Mouse (Mus musculus): ENCODE results near the gene Lim2. TPM values are rescaled to one million over a fixed set of nuclear protein-coding genes. Genes with fewer than 3 reads are reported as not detected.

Gene Lim2
- polyA plus RNA-seq, 1 experiment from 2014 or later = not detected

DNA sequence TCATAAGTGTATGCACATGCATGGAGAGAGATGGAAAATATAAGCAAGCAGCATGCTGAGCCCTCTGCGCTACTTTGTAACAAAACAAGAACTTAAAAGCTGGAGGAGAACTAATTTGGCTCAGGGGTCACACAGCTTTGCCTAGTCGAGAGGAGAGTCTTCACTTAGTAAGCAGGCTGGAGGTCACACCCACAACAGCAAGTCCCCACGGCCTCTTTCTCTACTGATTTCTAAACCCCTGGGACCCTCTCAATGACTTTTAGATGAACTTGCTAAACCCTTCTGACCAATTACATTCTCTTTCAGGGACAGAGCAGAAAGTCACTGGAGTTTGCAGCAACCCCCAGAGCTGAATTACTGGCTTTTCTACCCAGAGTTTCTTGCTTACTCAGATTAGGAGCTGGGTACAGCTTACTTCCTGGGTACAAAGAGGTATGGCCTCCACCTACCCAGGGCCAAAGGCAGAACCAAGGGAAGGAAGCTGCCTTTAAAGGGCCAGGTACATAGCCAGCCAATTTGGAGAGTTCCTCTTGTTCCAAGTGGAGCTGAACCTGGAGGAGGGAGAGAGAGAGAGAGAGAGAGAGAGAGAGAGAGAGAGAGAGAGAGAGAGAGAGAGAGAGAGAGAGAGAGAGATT lies 3.4 kb upstream of the Lim2 start:
- no peaks in the 10 kb centered on the region for H3K36me3 ChIP-seq
- WGBS = 56% methylated on average over 3 of the region's 3 CpGs
- H3K27ac ChIP-seq (replicated peaks) = no peak overlapping the region
- H3K4me2 ChIP-seq = no peak overlapping the region
- H3K4me1 ChIP-seq = peaks cover 4% of the 10 kb centered on the region; the same call in 1 of the 2 replicates
- no peak overlapping the region for H3K9ac ChIP-seq
- no peaks in the 10 kb centered on the region for H3K27me3 ChIP-seq (replicated peaks)
- H3K9me3 ChIP-seq = no peaks in the 10 kb centered on the region
- no peak overlapping the region for H3K4me3 ChIP-seq
- no peak for ATAC-seq (ENCODE audit: extremely low read depth, insufficient number of reproducible peaks, low FRiP score, low TSS enrichment)

DNA sequence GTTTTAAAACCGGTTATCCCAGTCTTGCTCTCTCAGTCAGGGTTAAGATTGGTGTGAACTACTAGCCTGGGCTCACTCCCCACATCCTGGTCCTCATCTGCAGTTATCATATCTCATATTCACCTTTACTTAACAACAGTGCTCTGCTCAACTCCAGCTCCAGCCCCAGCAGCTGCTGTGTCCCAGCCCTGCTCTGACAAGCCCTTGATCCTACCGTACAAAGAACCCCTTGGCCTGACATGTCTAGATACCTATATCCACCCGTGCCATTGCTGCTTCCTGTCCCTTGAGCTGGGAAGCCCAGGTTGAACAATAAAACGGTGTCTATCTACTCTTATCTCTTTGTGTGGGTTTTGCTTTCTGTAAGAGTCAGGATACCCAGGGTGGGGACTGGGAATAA lies 2.0 kb downstream of the Lim2 start:
- Histone ChIP-seq H3K9ac (no peak overlapping the region), H3K9me3 (no peaks in the 10 kb centered on the region), H3K4me1 (no peaks in the 10 kb centered on the region), H3K4me2 (no peak overlapping the region), H3K27ac (replicated peaks) (no peak overlapping the region), H3K36me3 (no peaks in the 10 kb centered on the region), H3K4me3 (no peak overlapping the region), H3K27me3 (replicated peaks) (no peaks in the 10 kb centered on the region)
- no peak for ATAC-seq (ENCODE audit: extremely low read depth, insufficient number of reproducible peaks, low FRiP score, low TSS enrichment)
- WGBS = 32% methylated on average over 4 of the region's 4 CpGs

DNA sequence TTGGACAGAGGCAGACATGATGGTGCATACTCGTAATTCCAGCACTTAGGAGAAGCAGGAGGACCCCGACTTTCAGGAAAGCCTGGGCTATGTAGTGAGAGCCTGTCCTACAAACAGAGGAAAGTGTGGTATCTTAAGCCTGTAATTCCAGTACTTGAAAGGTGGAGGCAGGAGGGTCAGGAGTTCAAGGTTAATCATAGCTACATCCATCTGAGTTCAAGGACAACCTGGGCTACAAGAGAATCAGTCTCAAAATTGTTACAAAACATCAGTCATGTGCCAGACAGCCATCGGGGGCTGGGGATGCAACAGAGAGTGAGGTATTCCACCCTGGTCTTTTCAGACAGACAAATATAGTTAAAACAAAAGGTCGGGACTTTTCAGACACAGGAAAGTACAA lies 5.4 kb downstream of the Lim2 start:
- WGBS = 59% methylated on average over 4 of the region's 4 CpGs
- no peak overlapping the region for H3K4me3 ChIP-seq
- ATAC-seq (ENCODE audit: extremely low read depth, insufficient number of reproducible peaks, low FRiP score, low TSS enrichment) = no peak
- H3K4me2 ChIP-seq = no peak overlapping the region
- H3K9me3 ChIP-seq = no peaks in the 10 kb centered on the region
- no peaks in the 10 kb centered on the region for H3K4me1 ChIP-seq
- H3K9ac ChIP-seq = no peak overlapping the region
- no peaks in the 10 kb centered on the region for H3K27me3 ChIP-seq (replicated peaks)
- H3K27ac ChIP-seq (replicated peaks) = no peak overlapping the region
- no peaks in the 10 kb centered on the region for H3K36me3 ChIP-seq

DNA sequence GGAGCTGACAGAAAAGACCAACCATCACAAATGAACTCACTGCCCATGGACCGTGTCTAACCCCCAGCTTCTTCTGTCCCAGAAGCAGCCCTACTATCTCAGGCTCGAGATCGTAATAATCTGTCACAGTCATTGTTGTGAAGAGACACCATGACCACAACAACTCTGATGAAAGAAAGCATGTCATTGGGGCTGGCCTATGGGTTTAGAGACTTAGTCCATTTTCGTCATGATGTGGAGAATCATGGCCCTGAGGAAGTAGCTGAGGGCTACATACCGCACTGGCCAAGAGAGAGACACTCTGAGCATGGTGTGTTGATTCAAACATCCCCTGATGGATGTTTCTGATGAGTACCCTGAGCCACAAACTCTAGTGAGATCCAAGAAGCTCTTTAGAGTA lies 7.2 kb downstream of the Lim2 start:
- Histone ChIP-seq H3K27ac (replicated peaks) (no peak overlapping the region), H3K4me1 (no peaks in the 10 kb centered on the region), H3K4me3 (no peak overlapping the region), H3K9me3 (no peaks in the 10 kb centered on the region), H3K36me3 (no peaks in the 10 kb centered on the region), H3K27me3 (replicated peaks) (peaks cover 4% of the 10 kb centered on the region; the same call in 1 of the 2 replicates), H3K4me2 (no peak overlapping the region), H3K9ac (no peak overlapping the region)
- ATAC-seq (ENCODE audit: extremely low read depth, insufficient number of reproducible peaks, low FRiP score, low TSS enrichment) = no peak
- 85% methylated on average over 5 of the region's 5 CpGs for WGBS

DNA sequence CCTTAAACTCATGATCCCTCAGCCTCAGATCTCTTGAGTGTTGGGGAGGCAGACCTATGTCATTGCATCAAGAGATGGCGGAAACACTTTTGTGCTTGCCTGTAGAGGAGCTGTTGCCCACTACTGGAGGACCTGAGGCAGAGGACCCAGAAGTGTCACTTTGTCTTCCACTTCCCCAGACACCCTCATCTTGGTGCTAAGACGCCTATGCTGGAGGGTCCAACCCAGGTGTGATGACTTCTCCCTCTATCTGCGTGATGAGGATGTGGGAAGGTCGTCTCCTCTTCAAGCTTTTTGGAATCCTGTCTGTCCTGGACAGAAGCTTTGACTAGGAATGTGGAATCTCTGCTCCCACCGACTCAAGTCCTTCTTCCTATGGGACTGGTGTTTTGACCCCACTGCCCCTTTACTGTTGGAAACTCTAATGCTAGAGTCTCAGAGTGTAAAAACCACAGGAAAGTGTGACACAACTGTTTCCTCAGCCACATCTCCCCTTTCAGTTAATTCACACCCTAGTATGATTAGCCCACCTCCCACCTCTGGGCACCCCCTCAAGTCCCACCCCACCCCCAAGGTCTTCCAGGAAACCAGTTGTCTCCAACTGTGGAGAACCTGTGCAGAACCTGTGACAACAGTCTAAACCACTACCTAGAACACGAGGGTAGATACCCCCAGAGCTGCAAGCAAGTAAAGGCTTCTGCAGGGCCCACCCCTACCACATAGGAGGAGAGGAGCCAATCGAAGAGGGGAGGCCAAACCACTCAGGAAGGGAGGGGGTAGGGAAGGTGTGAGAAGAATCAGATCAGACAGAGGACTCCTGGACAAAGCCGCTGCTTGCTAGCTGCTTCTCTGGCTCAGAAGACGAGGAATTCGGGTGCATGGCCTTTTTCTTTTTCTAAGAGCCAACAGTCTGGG lies 9.1 kb downstream of the Lim2 start, which contains the start of gene Nkg7:
Gene Nkg7 (plus strand): TSS at position 733 of the 915 bp plus-strand sequence.
- Histone ChIP-seq H3K4me3 (no peak within 1 kb of the TSS), H3K27ac (replicated peaks) (no peak within 1 kb of the TSS), H3K9me3 (no peaks in the 10 kb centered on the region), H3K4me1 (no peaks in the 10 kb centered on the region), H3K4me2 (no peak within 1 kb of the TSS), H3K36me3 (no peaks in the 10 kb centered on the region), H3K27me3 (replicated peaks) (peaks cover 4% of the 10 kb centered on the region; the same call in 1 of the 2 replicates), H3K9ac (no peak within 1 kb of the TSS)
- 62% methylated on average over 10 of the region's 10 CpGs for WGBS
- ATAC-seq (ENCODE audit: extremely low read depth, insufficient number of reproducible peaks, low FRiP score, low TSS enrichment) = no peak

DNA sequence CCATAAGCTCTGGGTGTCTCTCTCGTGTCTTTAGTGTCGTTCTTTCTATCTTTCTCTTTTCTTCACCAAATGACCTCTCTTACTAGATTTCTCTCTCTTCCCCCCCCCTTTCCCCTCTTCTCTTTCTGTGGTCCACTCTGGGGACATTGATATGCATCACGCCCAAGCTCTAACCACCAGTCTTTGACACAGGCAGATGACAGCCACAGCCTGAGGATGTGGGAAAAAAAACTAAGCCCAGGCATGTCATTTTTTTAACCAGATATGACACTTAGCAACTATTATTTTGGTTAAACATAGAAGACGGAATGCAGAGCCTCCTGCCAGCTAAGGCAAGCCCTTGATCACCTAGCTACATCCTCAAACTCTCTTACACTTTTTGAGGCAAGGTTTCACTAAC lies 11.1 kb downstream of the Lim2 start:
- H3K4me2 ChIP-seq = no peak overlapping the region
- no peak for ATAC-seq (ENCODE audit: extremely low read depth, insufficient number of reproducible peaks, low FRiP score, low TSS enrichment)
- H3K9me3 ChIP-seq = no peaks in the 10 kb centered on the region
- H3K27me3 ChIP-seq (replicated peaks) = peaks cover 4% of the 10 kb centered on the region; the same call in 1 of the 2 replicates
- H3K27ac ChIP-seq (replicated peaks) = no peak overlapping the region
- peaks cover 9% of the 10 kb centered on the region for H3K4me1 ChIP-seq
- no peak overlapping the region for H3K4me3 ChIP-seq
- 77% methylated on average over 4 of the region's 4 CpGs for WGBS
- H3K36me3 ChIP-seq = no peaks in the 10 kb centered on the region
- H3K9ac ChIP-seq = no peak overlapping the region

DNA sequence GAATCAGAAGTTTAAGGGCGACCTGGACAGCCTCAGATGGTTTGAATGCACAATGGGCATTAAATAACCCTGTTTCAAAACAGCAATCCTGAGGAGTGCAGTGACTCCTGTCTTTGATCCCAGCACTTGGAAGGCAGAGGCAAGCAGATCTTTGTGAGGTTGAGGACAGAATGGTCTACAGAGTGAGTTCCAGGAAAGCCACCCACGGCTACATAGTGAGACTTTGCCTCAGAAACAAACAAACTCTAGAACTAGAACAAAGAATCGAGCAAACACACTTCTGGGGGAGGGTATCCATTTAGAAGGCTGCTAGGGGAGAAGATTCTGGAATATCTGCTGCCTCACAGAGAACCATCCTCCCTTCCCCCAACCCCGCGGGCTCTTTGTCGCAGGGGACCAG lies 13.0 kb downstream of the Lim2 start, which contains the start of gene Cldnd2:
Gene Cldnd2 (plus strand): TSS at position 301 of the 400 bp plus-strand sequence.
- Histone ChIP-seq H3K27ac (replicated peaks) (no peak within 1 kb of the TSS), H3K9me3 (no peaks in the 10 kb centered on the region), H3K4me3 (no peak within 1 kb of the TSS), H3K4me2 (no peak within 1 kb of the TSS), H3K36me3 (no peaks in the 10 kb centered on the region), H3K27me3 (replicated peaks) (peaks cover 4% of the 10 kb centered on the region; the same call in 1 of the 2 replicates), H3K4me1 (peaks cover 22% of the 10 kb centered on the region), H3K9ac (no peak within 1 kb of the TSS)
- 77% methylated on average over 6 of the region's 6 CpGs for WGBS
- no peak for ATAC-seq (ENCODE audit: extremely low read depth, insufficient number of reproducible peaks, low FRiP score, low TSS enrichment)

DNA sequence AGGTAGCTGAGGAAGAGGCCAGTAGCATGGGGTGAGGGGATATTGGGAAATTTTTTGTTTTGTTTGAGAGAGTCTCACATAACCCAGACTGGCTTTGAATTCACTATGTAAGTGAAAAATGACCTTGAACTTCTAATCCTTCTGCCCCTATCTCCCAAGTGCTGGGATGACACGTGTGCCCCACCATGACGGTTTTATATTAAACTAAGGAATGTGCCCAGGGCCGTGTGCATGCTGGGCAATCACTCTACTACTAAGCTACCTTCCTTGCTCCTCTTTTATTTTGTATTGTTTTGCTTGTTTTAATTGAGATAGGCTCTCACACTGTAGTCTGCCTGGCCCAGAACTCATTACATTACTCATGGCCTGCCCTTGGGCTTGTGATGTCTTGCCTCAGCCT lies 13.6 kb downstream of the Lim2 start:
- no peak overlapping the region for H3K4me3 ChIP-seq
- H3K36me3 ChIP-seq = no peaks in the 10 kb centered on the region
- H3K4me1 ChIP-seq = peaks cover 27% of the 10 kb centered on the region
- no peaks in the 10 kb centered on the region for H3K9me3 ChIP-seq
- ATAC-seq (ENCODE audit: extremely low read depth, insufficient number of reproducible peaks, low FRiP score, low TSS enrichment) = no peak
- no peak overlapping the region for H3K4me2 ChIP-seq
- no peak overlapping the region for H3K27ac ChIP-seq (replicated peaks)
- WGBS = 81% methylated on average over 3 of the region's 3 CpGs
- H3K9ac ChIP-seq = no peak overlapping the region
- H3K27me3 ChIP-seq (replicated peaks) = peaks cover 4% of the 10 kb centered on the region; the same call in 1 of the 2 replicates

DNA sequence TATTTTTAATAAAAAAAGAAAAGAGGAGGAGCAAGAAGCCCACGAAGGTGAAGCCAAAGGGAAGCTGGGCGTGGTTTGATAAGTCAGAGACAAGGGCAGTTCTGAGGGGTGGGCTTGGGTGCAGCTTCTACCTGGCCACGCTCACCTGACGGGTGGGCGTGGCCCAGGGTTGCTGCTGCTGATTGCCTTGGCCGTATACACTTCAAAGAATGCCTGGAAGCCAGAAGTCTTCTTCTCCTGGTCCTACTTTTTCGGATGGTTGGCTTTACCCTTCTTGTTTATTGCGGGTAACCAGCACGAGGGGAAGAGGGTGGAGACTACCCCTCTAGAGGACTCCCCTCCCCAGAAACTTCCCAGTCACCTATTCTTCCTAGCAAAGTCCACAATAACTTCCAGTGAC lies 15.2 kb downstream of the Lim2 start:
- peaks cover 4% of the 10 kb centered on the region; the same call in 1 of the 2 replicates for H3K27me3 ChIP-seq (replicated peaks)
- peaks cover 7% of the 10 kb centered on the region; the same call in 1 of the 2 replicates for H3K36me3 ChIP-seq
- peak overlapping the region; percentile 86 for H3K9ac ChIP-seq
- 19% methylated on average over 9 of the region's 9 CpGs for WGBS
- ATAC-seq (ENCODE audit: extremely low read depth, insufficient number of reproducible peaks, low FRiP score, low TSS enrichment) = no peak
- H3K9me3 ChIP-seq = no peaks in the 10 kb centered on the region
- peak overlapping the region; percentile 100 for H3K27ac ChIP-seq (replicated peaks)
- H3K4me1 ChIP-seq = peaks cover 42% of the 10 kb centered on the region
- H3K4me3 ChIP-seq = peak overlapping the region; percentile 69
- H3K4me2 ChIP-seq = peak overlapping the region; percentile 92

DNA sequence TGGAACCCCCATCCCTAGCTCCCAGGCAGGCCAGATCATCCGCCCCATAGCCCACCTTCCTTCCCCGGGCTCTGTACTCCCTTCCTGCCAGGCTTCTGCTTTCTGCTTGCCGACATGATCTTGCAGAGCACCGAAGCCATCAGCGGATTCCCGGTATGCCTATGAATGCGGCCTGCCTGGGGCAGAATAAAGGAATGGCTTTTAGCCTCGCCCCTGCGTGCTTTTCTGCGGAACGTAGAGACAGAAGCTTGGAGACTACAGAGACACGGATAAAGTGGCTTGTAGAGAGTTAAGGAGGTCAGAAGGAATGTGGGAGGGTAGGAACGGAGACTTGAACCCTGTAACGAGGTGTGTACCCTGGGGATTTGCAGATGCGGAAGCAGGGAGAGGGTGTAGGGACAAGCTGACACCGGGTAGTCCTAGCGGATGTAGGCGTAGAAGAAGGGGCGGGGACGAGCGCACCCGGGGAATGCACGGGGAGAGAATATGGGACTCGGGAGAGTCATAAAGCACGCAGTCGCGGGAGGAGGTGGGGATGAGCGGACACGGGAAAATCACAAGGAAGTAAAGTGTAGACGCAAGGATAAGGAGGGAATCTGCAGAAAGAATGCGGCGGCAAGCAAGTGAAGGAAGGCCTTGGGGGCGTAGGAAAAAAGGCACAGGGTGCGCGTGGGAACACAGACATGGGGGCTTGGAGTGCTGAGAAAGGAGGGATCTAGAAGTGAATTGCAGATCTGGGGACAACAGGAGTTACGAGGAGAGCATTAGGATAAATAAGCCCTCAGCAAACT lies 15.9 kb downstream of the Lim2 start:
- ATAC-seq (ENCODE audit: extremely low read depth, insufficient number of reproducible peaks, low FRiP score, low TSS enrichment) = peak; percentile 65
- Histone ChIP-seq H3K4me2 (peak overlapping the region; percentile 92), H3K4me3 (peak overlapping the region; percentile 69), H3K27me3 (replicated peaks) (peaks cover 4% of the 10 kb centered on the region; the same call in 1 of the 2 replicates), H3K9ac (peak overlapping the region; percentile 86), H3K27ac (replicated peaks) (peak overlapping the region; percentile 100), H3K36me3 (peaks cover 7% of the 10 kb centered on the region; the same call in 1 of the 2 replicates), H3K9me3 (no peaks in the 10 kb centered on the region), H3K4me1 (peaks cover 49% of the 10 kb centered on the region)
- WGBS = under 1% methylated on average over 36 of the region's 36 CpGs

DNA sequence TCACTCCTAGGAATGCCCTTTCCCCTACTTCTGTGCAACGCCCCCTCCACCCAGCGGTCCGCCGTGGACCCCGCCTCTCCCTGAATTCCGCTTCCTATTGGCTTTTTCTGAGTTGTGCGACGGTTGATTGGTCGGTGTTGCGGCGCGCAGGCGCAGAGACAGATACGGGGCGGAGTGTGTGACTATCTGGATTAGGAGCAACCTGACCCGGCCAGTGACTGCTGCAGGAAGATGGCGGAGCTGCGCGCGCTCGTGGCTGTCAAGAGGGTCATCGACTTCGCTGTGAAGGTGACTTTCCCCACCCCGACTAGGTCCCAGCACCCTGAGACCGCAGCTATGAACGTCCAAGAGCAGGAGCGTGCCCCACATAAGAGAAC lies 16.4 kb downstream of the Lim2 start, which contains the start of the genes Etfb and Gm45233:
Gene Etfb (plus strand): TSS at position 167 of the 377 bp plus-strand sequence.
Gene Gm45233 (plus strand): TSS at position 212 of the 377 bp plus-strand sequence.
- Histone ChIP-seq H3K27ac (replicated peaks) (peak within 1 kb of the TSS; percentile 100), H3K4me3 (peak within 1 kb of the TSS; percentile 69), H3K4me2 (peak within 1 kb of the TSS; percentile 92), H3K36me3 (peaks cover 7% of the 10 kb centered on the region; the same call in 1 of the 2 replicates), H3K27me3 (replicated peaks) (peaks cover 4% of the 10 kb centered on the region; the same call in 1 of the 2 replicates), H3K9me3 (no peaks in the 10 kb centered on the region), H3K4me1 (peaks cover 55% of the 10 kb centered on the region), H3K9ac (peak within 1 kb of the TSS; percentile 86)
- ATAC-seq (ENCODE audit: extremely low read depth, insufficient number of reproducible peaks, low FRiP score, low TSS enrichment) = peak; percentile 92
- under 1% methylated on average over 27 of the region's 27 CpGs for WGBS

Measured in heart, embryonic 13.5 days (tissue).